Mouse (Mus musculus) ES-E14 (cell line): ENCODE measurements around the gene Casc3. TPM values are rescaled to one million over a fixed set of nuclear protein-coding genes. Genes with fewer than 3 reads are reported as not detected.
A peak's percentile ranks its signal among the peaks of the same experiment; 100 is the strongest.

Experiments
- DNase-seq: peaks from one replicate; pipeline ENCODE4 v3.0.0-alpha.2; 2013; ENCODE audit warnings: low read depth, low spot score
- H3K27ac ChIP-seq: 2 replicates; pipeline ENCODE4 v1.5.1; 2012; ENCODE audit warnings: low read depth, mild to moderate bottlenecking, low read length, moderate library complexity, mixed read lengths; ENCODE audit not compliant: poor library complexity, insufficient read depth, severe bottlenecking
- H3K36me3 ChIP-seq: 2 replicates; pipeline ENCODE4 v1.6.1; 2012; ENCODE audit warnings: mild to moderate bottlenecking, low read length, moderate library complexity, mixed read lengths; ENCODE audit not compliant: control insufficient read depth, poor library complexity, insufficient read depth, severe bottlenecking
- H3K4me1 ChIP-seq, 2 experiments: fragments of 150-350 bp in 1 of 2; sonication (generic) in 1 of 2; 2 replicates each; pipeline ENCODE4 v1.6.1; 2012; ENCODE audit warnings: low read length in 2 of 2, mild to moderate bottlenecking in 1 of 2, mixed read lengths in 1 of 2; ENCODE audit not compliant: control insufficient read depth in 2 of 2, insufficient read depth in 2 of 2, poor library complexity in 1 of 2
- H3K4me3 ChIP-seq, 2 experiments: fragments of 150-350 bp in 1 of 2; sonication (generic) in 1 of 2; 2 replicates each; pipeline ENCODE4 v1.5.1; 2012; ENCODE audit warnings: low read length in 2 of 2, low read depth in 1 of 2, mild to moderate bottlenecking in 1 of 2, mixed read lengths in 1 of 2; ENCODE audit not compliant: insufficient read depth in 1 of 2, poor library complexity in 1 of 2, severe bottlenecking in 1 of 2
- H3K9ac ChIP-seq: 2 replicates; pipeline ENCODE4 v1.6.1; 2012; ENCODE audit warnings: low read depth, mild to moderate bottlenecking, low read length, mixed read lengths; ENCODE audit not compliant: poor library complexity, insufficient read depth, severe bottlenecking
- H3K9me3 ChIP-seq: fragments of 150-350 bp; sonication (generic); 2 replicates; pipeline ENCODE4 v1.6.1; 2012; ENCODE audit warnings: low read depth, mild to moderate bottlenecking, low read length; ENCODE audit not compliant: control insufficient read depth, insufficient read depth
- CHD2 ChIP-seq: IDR thresholded peaks from 2 replicates; pipeline ENCODE4 v1.6.1; 2014; ENCODE audit warnings: mild to moderate bottlenecking, low read depth, low read length, inconsistent platforms
- HCFC1 ChIP-seq: IDR thresholded peaks from 2 replicates; pipeline ENCODE4 v1.6.1; 2012; ENCODE audit warnings: low read length, inconsistent platforms, borderline replicate concordance; ENCODE audit not compliant: insufficient read depth
- MAFK ChIP-seq: IDR thresholded peaks from 2 replicates; pipeline ENCODE4 v1.6.1; 2014; ENCODE audit warnings: mild to moderate bottlenecking, low read depth, low read length, inconsistent platforms; ENCODE audit not compliant: insufficient read depth
- ZC3H11A ChIP-seq: IDR thresholded peaks from 2 replicates; pipeline ENCODE4 v1.6.1; 2012; ENCODE audit warnings: low read depth, mild to moderate bottlenecking, inconsistent platforms, low read length, borderline replicate concordance
- ZNF384 ChIP-seq: IDR thresholded peaks from 2 replicates; pipeline ENCODE4 v1.6.1; 2012; ENCODE audit warnings: low read depth, low read length, inconsistent platforms
- in situ Hi-C, 2 experiments: fragments of 600-800 bp; cut with MboI; formaldehyde crosslinking; loops; one replicate each; pipeline ENCODE4 v1.15.1; 2025; ENCODE audit warnings: low sequenced_read_pairs in 2 of 2, inconsistent platforms in 1 of 2; ENCODE audit not compliant: unreplicated experiment in 2 of 2
- total RNA-seq: library from RNA; depleted of rRNA; stranded (reverse); fragments of 300-350 nt; gene quantifications from 2 replicates; pipeline ENCODE4 v1.2.3, GENCODE M21; 2012

Casc3 gene
- total RNA-seq, 1 experiment = 14.6 TPM

DNA sequence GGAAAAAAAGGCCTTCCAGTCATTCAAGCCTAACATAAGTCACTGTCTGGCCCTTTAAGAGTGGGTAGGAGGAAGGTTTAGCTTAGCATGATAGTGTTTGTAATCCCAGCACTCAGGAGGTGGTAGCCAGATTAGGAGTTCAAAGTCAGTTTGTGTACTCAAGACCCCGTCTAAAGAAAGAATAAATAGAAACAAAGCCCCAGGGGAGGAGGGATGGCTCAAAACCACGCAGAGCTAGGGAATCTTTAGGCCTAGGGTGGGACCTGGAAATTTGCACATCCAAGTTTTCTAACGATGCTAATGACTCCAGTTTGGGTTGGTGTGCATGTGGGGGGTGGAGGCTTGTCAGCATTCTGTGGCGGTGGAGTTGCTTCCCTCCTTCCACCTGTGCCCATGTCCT, 12.6 kb upstream of the Casc3 start:
- in situ Hi-C loops = no loop called here
- no peak overlapping the region for H3K9ac ChIP-seq
- no peak overlapping the region for H3K4me3 ChIP-seq
- H3K4me1 ChIP-seq = peaks cover 2 to 4% of the 10 kb centered on the region in 2 experiments; a peak in 2 of 4 replicates
- no peak for TF ChIP-seq MAFK
- TF ChIP-seq HCFC1 = no peak
- no peak for TF ChIP-seq ZC3H11A
- TF ChIP-seq CHD2 = no peak
- no peak for TF ChIP-seq ZNF384
- H3K9me3 ChIP-seq = no peaks in the 10 kb centered on the region
- H3K27ac ChIP-seq = no peak overlapping the region
- DNase-seq = no peak
- no peaks in the 10 kb centered on the region for H3K36me3 ChIP-seq

DNA sequence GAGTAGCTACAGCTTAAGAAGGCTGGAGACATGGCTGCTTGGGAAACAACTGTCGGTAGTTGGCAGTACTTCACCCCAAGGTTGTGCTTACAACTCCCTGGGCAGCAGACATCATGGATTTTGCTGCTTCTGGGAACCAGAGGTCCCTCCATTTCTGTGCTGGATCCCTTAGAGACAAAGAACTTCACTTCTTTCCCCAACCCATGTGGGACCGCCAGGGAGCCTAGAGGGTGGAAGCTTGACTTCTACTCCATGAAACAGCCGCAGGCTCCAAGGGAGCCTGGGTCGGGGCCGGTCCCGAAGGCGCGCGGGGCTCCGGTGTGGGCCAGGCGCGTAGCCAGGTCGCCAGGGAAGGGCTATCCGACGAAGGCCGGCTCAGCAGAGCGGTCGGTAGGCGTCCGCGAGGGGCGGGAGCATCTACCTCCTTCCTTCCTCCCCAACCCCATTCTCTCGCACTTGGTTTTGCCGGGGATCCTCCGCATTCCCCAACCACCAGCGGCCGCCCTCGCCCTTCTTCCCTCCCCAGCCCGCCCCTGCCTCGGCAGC, 10.2 kb upstream of the Casc3 start:
- Histone ChIP-seq H3K4me1 (peaks cover 2 to 9% of the 10 kb centered on the region in 2 experiments; a peak in 2 of 4 replicates), H3K9me3 (no peaks in the 10 kb centered on the region), H3K4me3 (peak overlapping the region; percentile 81 to 85), H3K27ac (peak overlapping the region; percentile 93), H3K9ac (peak overlapping the region; percentile 93), H3K36me3 (no peaks in the 10 kb centered on the region; the same call in 1 of the 2 replicates)
- TF ChIP-seq ZNF384 (no peak), ZC3H11A (no peak), HCFC1 (no peak; the same call in 1 of the 2 replicates), MAFK (no peak), CHD2 (no peak)
- in situ Hi-C loops = no loop called here
- DNase-seq = no peak

DNA sequence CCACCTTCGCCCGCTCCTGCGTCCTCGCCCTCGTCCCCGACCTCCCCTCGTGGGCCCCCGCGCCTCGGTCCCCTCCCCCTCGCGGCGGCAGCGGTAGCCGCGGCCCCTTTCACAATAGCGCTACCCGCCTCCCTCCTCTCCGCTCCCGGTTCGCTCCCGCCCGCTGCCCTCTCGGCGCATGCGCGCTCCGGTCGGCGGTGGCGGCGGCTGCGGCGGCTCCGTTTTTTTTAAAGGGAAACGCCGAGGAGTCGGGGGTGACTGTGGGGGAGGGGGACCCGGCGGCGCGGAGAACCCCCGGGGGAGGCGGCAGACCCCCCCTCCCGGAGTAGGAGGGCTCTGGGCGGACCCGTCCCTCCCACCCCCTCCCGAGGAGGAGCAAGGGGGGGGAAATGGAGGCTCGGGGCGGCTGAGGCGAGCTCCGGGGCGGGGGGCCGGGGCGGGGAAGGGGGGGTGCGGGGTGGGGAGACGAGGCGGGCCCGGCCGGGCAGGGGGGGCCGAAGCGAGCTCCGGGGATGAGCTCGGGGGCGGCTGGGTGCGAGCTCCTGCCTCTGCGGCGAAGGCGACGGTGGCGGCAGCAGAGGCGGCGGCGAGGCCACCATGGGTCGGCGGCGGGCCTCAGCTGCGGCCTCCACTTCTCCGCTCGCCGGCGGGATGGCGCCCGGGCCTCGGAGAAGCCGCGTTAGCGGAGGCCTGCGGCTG, 9.5 kb upstream of the Casc3 start, which contains the start of gene Msl1:
Msl1 (plus strand) TSS at position 502 of the 699 bp plus-strand sequence.
- Histone ChIP-seq H3K9me3 (no peaks in the 10 kb centered on the region), H3K4me1 (peaks cover 2 to 9% of the 10 kb centered on the region in 2 experiments; a peak in 2 of 4 replicates), H3K9ac (peak within 1 kb of the TSS; percentile 93), H3K27ac (peak within 1 kb of the TSS; percentile 93), H3K4me3 (peak within 1 kb of the TSS; percentile 81 to 85), H3K36me3 (peaks cover 1% of the 10 kb centered on the region)
- TF ChIP-seq ZNF384 = peak; percentile 59; the same call in 1 of the 2 replicates
- no peak for TF ChIP-seq ZC3H11A
- in situ Hi-C loops = no loop called here
- no peak for DNase-seq

DNA sequence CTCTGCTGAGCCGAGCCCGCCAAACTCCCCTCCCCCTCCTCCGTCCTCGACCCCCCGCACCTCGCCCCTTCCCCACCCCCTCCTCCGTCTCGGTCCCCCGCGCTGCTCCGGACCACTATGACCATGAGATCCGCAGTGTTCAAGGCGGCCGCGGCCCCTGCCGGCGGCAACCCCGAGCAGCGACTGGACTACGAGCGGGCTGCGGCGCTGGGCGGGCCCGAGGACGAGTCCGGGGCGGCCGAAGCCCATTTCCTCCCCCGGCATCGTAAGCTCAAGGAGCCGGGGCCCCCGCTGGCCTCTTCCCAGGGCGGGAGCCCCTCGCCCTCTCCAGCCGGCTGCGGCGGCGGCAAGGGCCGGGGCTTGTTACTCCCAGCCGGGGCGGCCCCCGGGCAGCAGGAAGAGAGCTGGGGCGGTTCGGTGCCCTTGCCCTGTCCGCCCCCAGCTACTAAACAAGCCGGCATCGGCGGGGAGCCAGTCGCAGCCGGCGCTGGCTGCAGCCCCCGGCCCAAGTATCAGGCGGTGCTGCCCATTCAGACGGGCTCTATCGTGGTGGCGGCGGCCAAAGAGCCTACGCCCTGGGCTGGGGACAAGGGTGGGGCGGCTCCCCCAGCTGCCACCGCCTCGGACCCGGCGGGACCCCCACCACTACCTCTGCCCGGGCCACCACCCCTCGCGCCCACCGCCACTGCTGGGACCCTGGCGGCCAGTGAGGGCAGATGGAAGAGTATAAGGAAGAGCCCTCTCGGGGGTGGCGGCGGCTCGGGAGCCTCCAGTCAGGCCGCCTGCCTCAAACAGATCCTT, 8.8 kb upstream of the Casc3 start:
- peaks cover 2 to 9% of the 10 kb centered on the region in 2 experiments; a peak in 2 of 4 replicates for H3K4me1 ChIP-seq

More for the DNA sequence above, 8.8 kb upstream of the Casc3 start:
- in situ Hi-C loops = no loop called here
- TF ChIP-seq ZNF384 (no peak), CHD2 (no peak), ZC3H11A (no peak), MAFK (no peak), HCFC1 (no peak)
- peaks cover 6% of the 10 kb centered on the region for H3K36me3 ChIP-seq
- no peaks in the 10 kb centered on the region for H3K9me3 ChIP-seq
- H3K9ac ChIP-seq = peak overlapping the region; percentile 93
- H3K4me3 ChIP-seq = peak overlapping the region; percentile 81 to 85
- no peak for DNase-seq
- H3K27ac ChIP-seq = peak overlapping the region; percentile 93
